Mouse (Mus musculus) hindbrain, embryonic 12.5 days (tissue): ENCODE measurements at regions not wholly inside any gene's neighbourhood (a gene's known extent, or its start where the extent isn't known, plus 50 kb on each side); places are given as distances from the start of the nearest gene placed in this dataset.

ENCODE experiments used
- ATAC-seq: fragments of 200-750 bp; cut with Nextera tagmentation; 2 replicates; pipeline ENCODE4 v1.8.0; 2017; ENCODE audit warnings: moderate TSS enrichment; ENCODE audit not compliant: low FRiP score
- H3K27ac ChIP-seq: fragments of 300-500 bp; sonication (generic); 2 replicates; pipeline ENCODE4 v1.5.1; 2016; ENCODE audit warnings: mild to moderate bottlenecking
- H3K27me3 ChIP-seq: fragments of 300-500 bp; sonication (generic); 2 replicates; pipeline ENCODE4 v1.6.1; 2016; ENCODE audit warnings: mild to moderate bottlenecking
- H3K36me3 ChIP-seq: fragments of 300-500 bp; sonication (generic); 2 replicates; pipeline ENCODE4 v1.6.1; 2016; ENCODE audit warnings: mild to moderate bottlenecking
- H3K4me1 ChIP-seq: fragments of 300-500 bp; sonication (generic); 2 replicates; pipeline ENCODE4 v1.6.1; 2016
- H3K4me2 ChIP-seq: fragments of 300-500 bp; sonication (generic); replicated peaks from 2 replicates; pipeline ENCODE4 v1.6.1; 2016; ENCODE audit warnings: mild to moderate bottlenecking
- H3K4me3 ChIP-seq: fragments of 300-500 bp; sonication (generic); 2 replicates; pipeline ENCODE4 v1.5.1; 2016; ENCODE audit warnings: mild to moderate bottlenecking
- H3K9ac ChIP-seq: fragments of 300-500 bp; sonication (generic); 2 replicates; pipeline ENCODE4 v1.6.1; 2016; ENCODE audit warnings: mild to moderate bottlenecking, moderate library complexity
- H3K9me3 ChIP-seq: fragments of 300-500 bp; sonication (generic); replicated peaks from 2 replicates; pipeline ENCODE4 v1.6.1; 2016; ENCODE audit warnings: mild to moderate bottlenecking
- WGBS: fragments of 180-500 bp; shearing (Covaris S2); methylation state at CpG from one replicate; pipeline ENCODE4 v1.1.7; 2016; 5-methylcytosine and 5-hydroxymethylcytosine counted together

DNA sequence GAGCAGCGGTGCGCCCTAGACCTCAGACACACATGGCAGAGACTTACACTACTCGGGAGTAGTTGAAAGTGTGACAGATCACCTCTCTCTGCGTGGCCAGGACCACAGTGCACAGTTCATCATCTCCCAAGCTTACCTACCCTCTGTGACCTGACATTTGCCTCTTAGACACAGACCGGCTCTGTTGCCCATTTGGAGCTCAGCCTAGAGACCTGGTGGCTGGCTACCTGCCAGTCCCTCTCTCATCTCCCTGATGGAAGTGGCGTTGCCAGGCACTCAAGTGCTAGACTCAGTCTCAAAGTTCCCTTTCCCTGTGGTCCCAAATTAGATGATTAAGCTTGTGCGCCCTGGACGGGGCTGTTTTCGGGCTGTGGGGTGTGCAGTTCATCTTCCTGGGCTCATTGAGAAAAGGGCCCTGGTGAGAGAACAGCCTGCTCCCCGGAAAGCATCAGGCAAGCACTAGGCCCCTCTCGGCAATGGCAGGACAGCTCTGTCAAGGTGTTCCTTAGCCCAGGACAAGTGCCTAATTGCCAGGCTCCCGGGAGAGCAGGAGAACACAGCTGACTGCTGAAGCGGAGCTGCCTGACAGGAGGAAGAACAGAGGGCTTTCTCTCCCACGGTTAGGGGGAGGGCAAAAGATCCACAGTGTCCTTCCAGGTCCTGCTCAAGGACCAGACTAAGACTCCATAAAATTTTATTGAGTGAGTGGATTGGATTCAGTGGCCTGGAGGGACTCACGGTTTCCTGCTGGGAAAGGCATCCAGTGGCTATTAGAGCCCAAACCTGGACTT is 119.5 kb upstream of the A530016L24Rik start:
- WGBS = 61% methylated on average over 15 of the region's 15 CpGs
- Histone ChIP-seq H3K9ac (no peak overlapping the region), H3K9me3 (no peaks in the 10 kb centered on the region; the same call in 1 of the 2 replicates), H3K4me2 (no peak overlapping the region), H3K4me1 (peaks cover 20% of the 10 kb centered on the region), H3K36me3 (no peaks in the 10 kb centered on the region), H3K4me3 (no peak overlapping the region), H3K27me3 (no peaks in the 10 kb centered on the region; the same call in 1 of the 2 replicates), H3K27ac (peak overlapping the region; percentile 44; the same call in 1 of the 2 replicates)
- ATAC-seq = no peak

DNA sequence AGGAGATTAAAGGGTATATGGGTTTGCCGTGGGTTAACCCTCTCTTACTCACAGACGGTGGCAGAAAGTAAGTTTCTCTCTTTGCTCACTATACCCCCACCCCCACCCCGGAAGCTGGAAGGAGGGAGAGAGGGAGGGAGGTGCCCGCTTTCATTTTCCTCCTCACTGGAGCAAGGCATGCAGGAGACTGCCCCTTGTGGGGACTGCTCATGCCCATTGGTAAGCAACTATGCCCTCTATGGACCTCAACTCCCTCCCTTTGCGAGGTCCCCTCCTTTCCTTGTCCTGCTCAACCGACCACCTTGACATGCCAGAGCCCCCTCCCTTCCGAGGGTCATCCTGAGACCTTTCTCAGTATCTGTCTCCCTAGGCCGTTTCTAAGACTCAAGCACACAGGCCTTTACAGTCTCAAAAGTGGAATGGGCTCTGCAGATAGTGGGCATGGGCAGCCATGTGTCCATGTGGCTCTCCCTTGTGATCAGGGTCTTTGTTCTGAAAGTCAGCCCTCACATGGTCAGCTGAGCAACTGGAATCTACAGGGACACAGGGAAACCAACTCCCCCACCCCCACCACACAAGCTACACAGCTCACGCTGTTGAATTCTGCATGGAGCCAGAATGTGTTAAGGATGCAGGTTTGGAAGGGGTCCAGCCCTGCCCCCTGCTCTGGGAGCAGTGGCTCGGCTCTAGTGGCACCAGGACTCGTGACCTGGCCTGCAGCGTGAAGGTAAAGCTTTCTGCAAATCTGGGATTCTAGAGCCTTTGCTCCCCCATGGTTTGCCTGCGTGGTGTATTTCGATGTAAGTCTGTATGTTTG is 116.8 kb upstream of the A530016L24Rik start:
- Histone ChIP-seq H3K4me1 (peaks cover 20% of the 10 kb centered on the region), H3K4me3 (no peak overlapping the region), H3K27me3 (peaks cover 4% of the 10 kb centered on the region; the same call in 1 of the 2 replicates), H3K9ac (no peak overlapping the region), H3K4me2 (no peak overlapping the region), H3K9me3 (no peaks in the 10 kb centered on the region), H3K27ac (no peak overlapping the region), H3K36me3 (no peaks in the 10 kb centered on the region)
- ATAC-seq = no peak
- WGBS = 82% methylated on average over 14 of the region's 14 CpGs

DNA sequence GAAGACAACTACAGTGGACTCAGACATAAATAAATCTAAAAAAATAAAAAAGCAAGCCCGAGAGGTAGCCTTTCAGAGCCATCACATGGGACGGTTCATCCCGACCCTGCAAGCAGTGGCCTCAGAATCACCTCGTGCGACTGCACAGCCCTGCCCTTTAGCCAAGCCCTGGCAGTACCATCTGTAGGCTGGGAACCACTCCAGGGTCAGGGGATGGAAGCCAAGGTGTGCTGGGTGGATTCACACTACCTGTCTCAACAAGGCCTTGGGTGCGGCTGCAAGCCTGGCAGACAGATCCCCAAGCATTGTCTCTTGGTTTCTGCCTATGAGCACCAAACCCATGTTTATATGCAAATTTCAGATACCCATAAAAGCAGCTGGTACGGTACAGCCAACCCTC is 115.3 kb upstream of the A530016L24Rik start:
- H3K4me1 ChIP-seq = peaks cover 30% of the 10 kb centered on the region

DNA sequence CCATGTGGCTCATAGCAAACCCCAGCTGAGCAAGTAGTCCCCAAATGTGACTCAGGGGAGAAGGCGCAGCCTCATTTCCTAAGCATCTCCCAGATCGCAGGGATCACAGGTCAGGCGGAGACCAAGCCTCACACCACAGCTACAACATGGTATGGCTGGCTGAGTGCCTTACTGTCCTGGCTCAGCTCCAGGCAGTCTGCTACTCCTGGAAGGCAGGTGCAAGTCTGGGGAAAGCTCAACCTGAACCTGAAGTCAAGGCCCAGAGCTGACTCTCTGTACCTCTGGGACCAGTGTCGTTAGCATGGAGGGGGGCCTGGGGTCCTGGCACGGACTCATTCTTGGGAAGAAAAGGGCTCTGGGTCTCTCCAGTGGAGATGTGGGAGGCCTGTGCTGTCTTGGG is 113.0 kb upstream of the A530016L24Rik start:
- 82% methylated on average over 5 of the region's 5 CpGs for WGBS
- H3K4me2 ChIP-seq = no peak overlapping the region
- ATAC-seq = no peak
- H3K4me3 ChIP-seq = no peak overlapping the region
- H3K4me1 ChIP-seq = peaks cover 23% of the 10 kb centered on the region
- H3K9ac ChIP-seq = no peak overlapping the region
- no peak overlapping the region for H3K27ac ChIP-seq
- no peaks in the 10 kb centered on the region for H3K36me3 ChIP-seq
- H3K27me3 ChIP-seq = peaks cover 6% of the 10 kb centered on the region
- H3K9me3 ChIP-seq = no peaks in the 10 kb centered on the region

More for the DNA sequence above, 115.3 kb upstream of the A530016L24Rik start:
- Histone ChIP-seq H3K27me3 (peaks cover 6% of the 10 kb centered on the region; the same call in 1 of the 2 replicates), H3K36me3 (no peaks in the 10 kb centered on the region), H3K4me3 (no peak overlapping the region), H3K9me3 (no peaks in the 10 kb centered on the region), H3K9ac (no peak overlapping the region), H3K4me2 (no peak overlapping the region), H3K27ac (no peak overlapping the region)
- no peak for ATAC-seq
- WGBS = 93% methylated on average over 7 of the region's 7 CpGs

DNA sequence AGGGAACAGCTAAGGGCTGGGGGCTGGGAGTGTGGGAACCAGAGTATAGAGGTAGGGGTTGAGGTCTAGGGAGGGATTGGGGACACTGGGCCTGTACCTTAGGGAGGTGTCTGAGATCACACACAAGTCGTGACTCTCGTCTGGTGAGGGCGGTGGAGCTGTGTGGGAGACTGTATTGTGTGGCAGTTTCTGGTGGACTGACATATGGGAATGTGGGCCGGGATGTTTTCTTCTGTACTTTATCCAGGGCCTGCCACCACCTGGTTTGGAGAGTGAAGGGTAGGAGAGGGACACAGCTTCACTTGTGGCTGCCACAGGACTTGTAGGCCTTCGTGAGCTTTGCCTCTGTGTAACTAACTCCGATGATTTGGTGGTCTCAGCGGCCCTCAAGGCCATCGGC is 112.5 kb upstream of the A530016L24Rik start:
- no peak overlapping the region for H3K9ac ChIP-seq
- no peak overlapping the region for H3K27ac ChIP-seq
- H3K9me3 ChIP-seq = no peaks in the 10 kb centered on the region
- H3K4me3 ChIP-seq = no peak overlapping the region
- no peak for ATAC-seq
- H3K4me2 ChIP-seq = no peak overlapping the region
- H3K36me3 ChIP-seq = no peaks in the 10 kb centered on the region
- H3K4me1 ChIP-seq = peaks cover 22% of the 10 kb centered on the region
- peaks cover 10% of the 10 kb centered on the region for H3K27me3 ChIP-seq
- 88% methylated on average over 8 of the region's 8 CpGs for WGBS

DNA sequence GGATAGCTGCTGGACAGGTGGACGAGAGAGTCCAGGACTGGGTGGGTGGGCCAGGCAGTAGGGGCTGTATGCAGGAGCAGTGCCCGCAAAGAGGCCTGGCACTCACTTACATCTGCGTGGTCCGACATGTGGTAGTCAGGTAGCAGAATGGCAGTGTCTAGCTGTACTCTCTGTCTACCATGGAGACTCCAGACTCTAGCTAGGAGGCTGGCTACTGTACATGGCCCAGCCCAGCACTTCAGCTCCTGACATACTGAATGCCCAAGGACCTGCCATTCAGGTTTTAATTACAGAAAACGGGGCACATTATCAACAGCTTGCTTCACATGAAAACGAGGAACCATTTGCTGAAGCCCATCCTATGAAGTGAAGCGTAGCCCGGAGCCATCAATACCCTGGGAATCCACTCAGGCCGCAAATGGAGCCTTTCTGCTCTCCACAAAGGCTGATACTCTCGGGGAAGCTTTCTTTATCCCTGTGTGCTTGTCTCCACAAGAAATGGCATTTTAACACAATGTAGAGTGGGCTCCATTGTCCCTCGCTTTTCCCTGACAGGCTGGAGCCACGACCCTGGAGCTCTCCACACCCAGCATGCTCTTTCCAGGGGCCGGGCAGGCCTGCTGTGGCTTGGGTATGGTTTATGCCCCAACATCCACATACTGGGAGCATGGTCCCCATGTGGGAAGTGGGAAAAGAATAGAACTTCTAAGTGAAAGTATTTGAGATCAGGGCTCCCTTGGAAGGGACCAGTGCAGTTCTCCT is 110.6 kb upstream of the A530016L24Rik start:
- WGBS = 51% methylated on average over 13 of the region's 13 CpGs
- ATAC-seq = peak; percentile 27; the same call in 1 of the 2 replicates
- Histone ChIP-seq H3K4me1 (peaks cover 10% of the 10 kb centered on the region; the same call in 1 of the 2 replicates), H3K27ac (no peak overlapping the region), H3K36me3 (no peaks in the 10 kb centered on the region), H3K27me3 (peaks cover 11% of the 10 kb centered on the region), H3K4me3 (no peak overlapping the region), H3K9ac (no peak overlapping the region), H3K4me2 (no peak overlapping the region), H3K9me3 (no peaks in the 10 kb centered on the region)

DNA sequence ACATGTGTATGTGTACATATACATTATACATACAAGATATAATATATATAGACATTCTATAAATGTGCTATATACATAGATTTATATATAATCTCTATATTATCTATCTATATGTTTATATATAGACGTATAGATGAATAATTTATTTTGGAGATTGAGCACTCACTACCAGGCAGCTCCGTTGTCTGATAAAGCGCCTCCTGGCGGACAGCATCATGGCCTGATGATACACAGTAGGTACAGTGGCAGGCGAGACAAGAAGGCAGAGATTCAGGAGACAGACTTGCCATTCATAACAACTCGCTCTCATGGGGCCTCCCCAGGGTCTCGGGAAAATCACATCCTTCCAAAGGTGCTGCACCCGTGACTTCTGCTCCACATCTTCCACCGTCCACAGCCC is 101.4 kb upstream of the A530016L24Rik start:
- H3K4me2 ChIP-seq = no peak overlapping the region

DNA sequence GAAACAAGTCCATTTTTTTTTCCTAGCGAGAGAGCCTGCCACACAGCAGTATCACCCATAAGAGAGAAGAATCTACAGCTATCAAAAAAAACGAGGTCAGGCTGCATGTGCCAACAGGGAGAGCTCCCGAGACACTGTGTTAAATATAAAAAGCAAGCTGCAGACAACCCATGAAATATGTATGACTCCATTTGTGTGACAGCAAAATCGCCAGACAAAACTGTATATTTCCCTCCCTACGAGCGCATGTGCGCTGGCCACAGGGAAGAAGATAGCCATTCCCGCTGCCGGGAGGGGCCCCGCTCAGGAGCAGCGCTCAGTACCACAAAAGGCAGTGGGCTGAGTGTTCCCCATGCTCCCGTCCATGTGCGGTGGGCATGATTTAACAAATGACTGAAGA is 93.3 kb upstream of the A530016L24Rik start:
- H3K9ac ChIP-seq = no peak overlapping the region
- no peaks in the 10 kb centered on the region for H3K27me3 ChIP-seq
- ATAC-seq = peak; percentile 56; the same call in 1 of the 2 replicates
- no peak overlapping the region for H3K4me2 ChIP-seq
- no peak overlapping the region for H3K4me3 ChIP-seq
- H3K4me1 ChIP-seq = peaks cover 11% of the 10 kb centered on the region
- 63% methylated on average over 13 of the region's 13 CpGs for WGBS
- peak overlapping the region; percentile 25; the same call in 1 of the 2 replicates for H3K27ac ChIP-seq
- no peaks in the 10 kb centered on the region for H3K36me3 ChIP-seq
- peaks cover 3% of the 10 kb centered on the region; the same call in 1 of the 2 replicates for H3K9me3 ChIP-seq

More for the DNA sequence above, 101.4 kb upstream of the A530016L24Rik start:
- Histone ChIP-seq H3K36me3 (no peaks in the 10 kb centered on the region), H3K9me3 (0 out of 2 replicates have a peak, but pooled peaks cover 4% of the 10 kb centered on the region), H3K27ac (no peak overlapping the region), H3K27me3 (no peaks in the 10 kb centered on the region), H3K4me1 (no peaks in the 10 kb centered on the region), H3K4me3 (no peak overlapping the region), H3K9ac (no peak overlapping the region)
- WGBS = 73% methylated on average over 9 of the region's 9 CpGs
- ATAC-seq = no peak

DNA sequence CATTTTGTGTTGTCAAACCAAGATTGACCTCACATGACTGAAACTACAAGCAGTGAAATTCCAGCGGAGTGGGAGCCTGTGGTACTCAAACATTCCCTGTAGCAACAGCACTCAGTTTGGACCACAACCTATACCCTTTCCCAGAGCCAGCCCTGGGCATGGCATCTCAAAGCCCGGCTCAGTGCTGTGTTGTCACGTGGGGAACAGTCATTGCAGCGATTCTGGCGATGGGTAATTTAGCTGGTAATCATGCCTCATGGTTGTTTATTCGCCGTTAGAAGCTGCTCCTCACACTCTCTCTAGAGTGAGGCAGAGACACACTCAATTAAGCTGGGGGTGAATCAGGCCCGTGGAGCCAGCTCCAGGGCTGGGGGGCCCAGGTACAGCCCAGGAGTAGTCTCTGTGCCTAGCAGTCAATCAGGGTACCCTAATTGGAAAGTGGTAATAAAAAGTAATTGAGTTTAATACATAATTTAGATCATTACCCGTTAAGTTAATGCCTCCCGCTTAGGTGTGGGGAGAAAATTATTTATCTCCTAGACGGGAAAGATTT is 85.5 kb upstream of the A530016L24Rik start:
- H3K9ac ChIP-seq = no peak overlapping the region
- no peak overlapping the region for H3K27ac ChIP-seq
- peak; percentile 62; the same call in 1 of the 2 replicates for ATAC-seq
- WGBS = 78% methylated on average over 11 of the region's 11 CpGs
- H3K4me2 ChIP-seq = no peak overlapping the region
- peaks cover 4% of the 10 kb centered on the region; the same call in 1 of the 2 replicates for H3K27me3 ChIP-seq
- H3K4me3 ChIP-seq = no peak overlapping the region
- H3K4me1 ChIP-seq = peaks cover 6% of the 10 kb centered on the region; the same call in 1 of the 2 replicates
- no peaks in the 10 kb centered on the region for H3K36me3 ChIP-seq
- peaks cover 3% of the 10 kb centered on the region; the same call in 1 of the 2 replicates for H3K9me3 ChIP-seq

DNA sequence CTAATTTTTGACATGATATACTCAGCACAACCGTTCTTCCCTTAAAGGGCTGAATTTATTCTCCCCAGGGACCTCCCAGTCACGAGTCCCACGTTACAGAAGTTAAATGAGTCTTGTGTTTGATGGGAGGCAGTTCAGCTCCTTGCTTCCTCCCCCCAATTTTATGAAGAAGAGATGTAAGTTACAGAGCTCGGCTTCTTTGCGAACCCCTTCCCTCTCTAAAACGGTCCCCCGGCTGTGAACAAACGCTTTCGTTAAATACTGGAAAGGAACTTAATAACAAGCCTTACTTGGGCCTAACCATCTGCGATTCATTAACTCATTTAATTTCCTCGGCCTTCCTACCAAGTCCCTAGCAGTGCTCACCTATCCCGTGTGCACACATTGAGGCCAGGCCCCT is 84.9 kb upstream of the A530016L24Rik start:
- peaks cover 5% of the 10 kb centered on the region; the same call in 1 of the 2 replicates for H3K27me3 ChIP-seq
- H3K27ac ChIP-seq = no peak overlapping the region
- H3K36me3 ChIP-seq = no peaks in the 10 kb centered on the region
- no peak overlapping the region for H3K9ac ChIP-seq
- no peak overlapping the region for H3K4me3 ChIP-seq
- no peak overlapping the region for H3K4me2 ChIP-seq
- no peak for ATAC-seq
- H3K9me3 ChIP-seq = no peaks in the 10 kb centered on the region
- 62% methylated on average over 12 of the region's 12 CpGs for WGBS
- H3K4me1 ChIP-seq = peaks cover 6% of the 10 kb centered on the region; the same call in 1 of the 2 replicates

DNA sequence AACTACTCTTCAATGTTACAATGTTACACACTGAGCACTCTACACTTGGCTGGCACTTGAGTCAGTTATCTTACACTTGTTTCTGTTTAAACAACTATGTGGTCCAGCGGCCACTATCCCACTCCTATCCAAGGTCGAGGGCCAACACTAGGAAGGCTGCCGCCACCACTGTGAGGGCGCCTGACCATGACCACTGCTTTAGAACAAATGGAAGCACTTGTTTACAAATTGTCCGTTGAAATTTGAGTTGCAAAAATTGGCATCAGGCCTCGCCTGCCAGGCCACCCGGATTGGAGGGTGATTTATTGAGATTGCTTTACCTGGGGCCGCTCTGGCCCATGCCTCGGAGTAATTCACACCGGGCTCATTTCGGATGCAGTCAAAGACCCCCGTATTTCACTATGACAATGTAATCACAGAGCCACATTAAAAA is 83.5 kb upstream of the A530016L24Rik start:
- 72% methylated on average over 12 of the region's 12 CpGs for WGBS
- H3K9ac ChIP-seq = no peak overlapping the region
- no peak overlapping the region for H3K27ac ChIP-seq
- H3K4me1 ChIP-seq = peaks cover 12% of the 10 kb centered on the region
- no peak overlapping the region for H3K4me2 ChIP-seq
- H3K36me3 ChIP-seq = no peaks in the 10 kb centered on the region
- peaks cover 13% of the 10 kb centered on the region; the same call in 1 of the 2 replicates for H3K27me3 ChIP-seq
- H3K9me3 ChIP-seq = no peaks in the 10 kb centered on the region
- H3K4me3 ChIP-seq = no peak overlapping the region
- no peak for ATAC-seq
